Mouse (Mus musculus) heart, embryonic 15.5 days (tissue): ENCODE data around the gene Cand1. TPM values are rescaled to one million over a fixed set of nuclear protein-coding genes. Genes with fewer than 3 reads are reported as not detected.

Experiments
- ATAC-seq: fragments of 200-750 bp; cut with Nextera tagmentation; replicated peaks from 2 replicates; pipeline ENCODE4 v1.8.0; 2017; ENCODE audit warnings: low read depth, moderate TSS enrichment; ENCODE audit not compliant: insufficient number of reproducible peaks, insufficient read depth, low FRiP score
- H3K27ac ChIP-seq: fragments of 300-500 bp; sonication (generic); 2 replicates; pipeline ENCODE4 v1.5.1; 2015; ENCODE audit warnings: mild to moderate bottlenecking, inconsistent platforms
- H3K27me3 ChIP-seq: fragments of 300-500 bp; sonication (generic); 2 replicates; pipeline ENCODE4 v1.6.1; 2015; ENCODE audit warnings: inconsistent platforms
- H3K36me3 ChIP-seq: fragments of 300-500 bp; sonication (generic); 2 replicates; pipeline ENCODE4 v1.6.1; 2015; ENCODE audit warnings: mild to moderate bottlenecking, inconsistent platforms
- H3K4me1 ChIP-seq: fragments of 300-500 bp; sonication (generic); replicated peaks from 2 replicates; pipeline ENCODE4 v1.6.1; 2015; ENCODE audit warnings: inconsistent platforms
- H3K4me2 ChIP-seq: fragments of 300-500 bp; sonication (generic); 2 replicates; pipeline ENCODE4 v1.6.1; 2015; ENCODE audit warnings: inconsistent platforms, mild to moderate bottlenecking, moderate library complexity
- H3K4me3 ChIP-seq: fragments of 300-500 bp; sonication (generic); 2 replicates; pipeline ENCODE4 v1.5.1; 2015; ENCODE audit warnings: mild to moderate bottlenecking, inconsistent platforms
- H3K9ac ChIP-seq: fragments of 300-500 bp; sonication (generic); 2 replicates; pipeline ENCODE4 v1.6.1; 2015; ENCODE audit warnings: mild to moderate bottlenecking, inconsistent platforms
- H3K9me3 ChIP-seq: fragments of 300-500 bp; sonication (generic); replicated peaks from 2 replicates; pipeline ENCODE4 v1.6.1; 2016; ENCODE audit warnings: inconsistent platforms
- WGBS: fragments of 180-500 bp; shearing (Covaris S2); methylation state at CpG from one replicate; pipeline ENCODE4 v1.1.7; 2015; ENCODE audit warnings: mixed read lengths; 5-methylcytosine and 5-hydroxymethylcytosine counted together
- polyA plus RNA-seq: library from polyadenylated mRNA; unstranded; fragments of >200 nt; fragmentation: Nextera tagmentation; extraction: Ambion mirVana; gene quantifications from 2 replicates; pipeline ENCODE4 v1.2.1, GENCODE M21; 2015

Cand1 gene
- polyA plus RNA-seq, 1 experiment from 2014 or later: 34.4 TPM

GRCm38 (mm10) chr10:119167858-119168257 is 72.0 kb downstream of the Cand1 start:
- Histone ChIP-seq H3K36me3 (no peaks in the 10 kb centered on the region), H3K4me1 (no peaks in the 10 kb centered on the region), H3K4me2 (no peak overlapping the region), H3K4me3 (no peak overlapping the region), H3K9ac (no peak overlapping the region), H3K9me3 (no peaks in the 10 kb centered on the region), H3K27me3 (no peaks in the 10 kb centered on the region), H3K27ac (no peak overlapping the region)
- ATAC-seq: no peak
- 39% methylated on average over 3 of the region's 3 CpGs for WGBS

- 86% methylated on average over 10 of the region's 10 CpGs for WGBS
- no peaks in the 10 kb centered on the region for H3K4me1 ChIP-seq
- H3K4me3 ChIP-seq: no peak overlapping the region
- no peaks in the 10 kb centered on the region for H3K27me3 ChIP-seq
- no peaks in the 10 kb centered on the region for H3K9me3 ChIP-seq
- ATAC-seq: no peak
- no peak overlapping the region for H3K9ac ChIP-seq
- no peaks in the 10 kb centered on the region for H3K36me3 ChIP-seq
- no peak overlapping the region for H3K27ac ChIP-seq
- H3K4me2 ChIP-seq: no peak overlapping the region
These were observed 74.8 kb downstream of the Cand1 start for GRCm38 (mm10) chr10:119165051-119165450.

GRCm38 (mm10) chr10:119161820-119162382 is 78.0 kb downstream of the Cand1 start:
- no peak overlapping the region for H3K27ac ChIP-seq
- no peaks in the 10 kb centered on the region for H3K36me3 ChIP-seq
- H3K9ac ChIP-seq: no peak overlapping the region
- H3K4me1 ChIP-seq: no peaks in the 10 kb centered on the region
- ATAC-seq: no peak
- H3K27me3 ChIP-seq: no peaks in the 10 kb centered on the region
- H3K4me2 ChIP-seq: no peak overlapping the region
- H3K4me3 ChIP-seq: no peak overlapping the region
- WGBS: 65% methylated on average over 8 of the region's 8 CpGs
- no peaks in the 10 kb centered on the region for H3K9me3 ChIP-seq

GRCm38 (mm10) chr10:119160161-119160560 is 79.7 kb downstream of the Cand1 start:
- no peak for ATAC-seq
- Histone ChIP-seq H3K27me3 (no peaks in the 10 kb centered on the region), H3K36me3 (no peaks in the 10 kb centered on the region), H3K4me2 (no peak overlapping the region), H3K9ac (no peak overlapping the region), H3K27ac (no peak overlapping the region), H3K9me3 (no peaks in the 10 kb centered on the region), H3K4me3 (no peak overlapping the region), H3K4me1 (no peaks in the 10 kb centered on the region)
- WGBS: 84% methylated on average over 6 of the region's 6 CpGs

GRCm38 (mm10) chr10:119149261-119149660 is 90.6 kb downstream of the Cand1 start:
- 65% methylated on average over 4 of the region's 4 CpGs for WGBS
- no peak for ATAC-seq

More at GRCm38 (mm10) chr10:119149261-119149660, 90.6 kb downstream of the Cand1 start:
- Histone ChIP-seq H3K36me3 (no peaks in the 10 kb centered on the region), H3K4me3 (no peak overlapping the region), H3K9me3 (no peaks in the 10 kb centered on the region), H3K27ac (no peak overlapping the region), H3K27me3 (no peaks in the 10 kb centered on the region), H3K4me1 (no peaks in the 10 kb centered on the region), H3K9ac (no peak overlapping the region), H3K4me2 (no peak overlapping the region)

Other genes starting within 250 kb of the Cand1 start
- gene Grip1, start 213.8 kb upstream of the Cand1 start, polyA plus RNA-seq: 1.5 TPM in 2 replicates